Mouse (Mus musculus) CH12.LX (cell line): ENCODE results near the gene Tia1. TPM values are rescaled to one million over a fixed set of nuclear protein-coding genes. Genes with fewer than 3 reads are reported as not detected.

Source experiments
- DNase-seq: peaks from one replicate; pipeline ENCODE4 v3.0.0-alpha.2; 2013; ENCODE audit errors: extremely low read depth
- H3K27ac ChIP-seq: 2 replicates; pipeline ENCODE4 v1.5.1; 2012; ENCODE audit warnings: low read depth, mild to moderate bottlenecking, control low read depth, moderate library complexity; ENCODE audit not compliant: insufficient read depth
- H3K27me3 ChIP-seq: replicated peaks from 2 replicates; pipeline ENCODE3; 2012; ENCODE audit warnings: inconsistent platforms
- H3K36me3 ChIP-seq, 2 experiments: replicated peaks in 1 of 2; 2 replicates each; pipeline versions ENCODE3 to v1.6.1; 2012; ENCODE audit warnings: inconsistent platforms in 1 of 2, low read length in 1 of 2, mild to moderate bottlenecking in 1 of 2, mixed read lengths in 1 of 2, moderate library complexity in 1 of 2; ENCODE audit not compliant: control insufficient read depth in 1 of 2, insufficient read depth in 1 of 2
- H3K4me1 ChIP-seq, 2 experiments: 2 replicates each; pipeline ENCODE4 v1.6.1; 2012; ENCODE audit warnings: inconsistent platforms in 1 of 2, moderate library complexity in 1 of 2; ENCODE audit not compliant: insufficient read depth in 2 of 2, control insufficient read depth in 1 of 2
- H3K4me2 ChIP-seq: 2 replicates; pipeline ENCODE4 v1.6.1; 2012; ENCODE audit warnings: low read depth, mild to moderate bottlenecking, control low read depth; ENCODE audit not compliant: poor library complexity, insufficient read depth, severe bottlenecking
- H3K4me3 ChIP-seq, 3 experiments: fragments of 150-350 bp in 1 of 3; sonication (generic) in 1 of 3; replicated peaks in 1 of 3; 2 replicates each; pipeline versions ENCODE3 to v1.5.1; 2011 to 2012; ENCODE audit warnings: low read depth in 2 of 3, low read length in 2 of 3, mild to moderate bottlenecking in 2 of 3, moderate library complexity in 2 of 3, control low read depth in 1 of 3, improper control_type of control experiment in 1 of 3, inconsistent platforms in 1 of 3, mixed read lengths in 1 of 3; ENCODE audit not compliant: poor library complexity in 1 of 3
- H3K79me2 ChIP-seq: replicated peaks from 2 replicates; pipeline ENCODE4 v1.6.1; 2012; ENCODE audit warnings: mild to moderate bottlenecking, moderate library complexity; ENCODE audit not compliant: control insufficient read depth, poor library complexity, insufficient read depth, severe bottlenecking; ENCODE audit errors: extremely low read depth
- H3K9ac ChIP-seq: 2 replicates; pipeline ENCODE4 v1.6.1; 2012; ENCODE audit warnings: low read depth, mild to moderate bottlenecking, control low read depth, moderate library complexity; ENCODE audit not compliant: insufficient read depth
- H3K9me3 ChIP-seq: replicated peaks from 2 replicates; pipeline ENCODE3; 2012; ENCODE audit warnings: low read length, inconsistent platforms, mixed read lengths
- CHD1 ChIP-seq: IDR thresholded peaks from 2 replicates; pipeline ENCODE4 v1.6.1; 2012; ENCODE audit warnings: low read depth, low read length, improper control_type of control experiment, inconsistent platforms
- CHD2 ChIP-seq: IDR thresholded peaks from 2 replicates; pipeline ENCODE4 v1.6.1; 2011; ENCODE audit warnings: low read length, improper control_type of control experiment
- E2F4 ChIP-seq: IDR thresholded peaks from 2 replicates; pipeline ENCODE4 v1.6.1; 2011; ENCODE audit warnings: low read depth, low read length, improper control_type of control experiment; ENCODE audit not compliant: insufficient replicate concordance
- ELF1 ChIP-seq: IDR thresholded peaks from 2 replicates; pipeline ENCODE4 v1.6.1; 2014; ENCODE audit warnings: low read depth, mild to moderate bottlenecking, inconsistent platforms, low read length, improper control_type of control experiment
- EP300 ChIP-seq: IDR thresholded peaks from 2 replicates; pipeline ENCODE4 v1.6.1; 2011; ENCODE audit warnings: low read length, improper control_type of control experiment
- ETS1 ChIP-seq: conservative IDR thresholded peaks from 2 replicates; pipeline ENCODE4 v1.6.1; 2012; ENCODE audit warnings: low read depth, mild to moderate bottlenecking, inconsistent platforms, low read length, improper control_type of control experiment, moderate library complexity
- GABPA ChIP-seq: IDR thresholded peaks from 2 replicates; pipeline ENCODE4 v1.6.1; 2012; ENCODE audit warnings: low read depth, low read length, improper control_type of control experiment, inconsistent platforms; ENCODE audit not compliant: insufficient replicate concordance
- HCFC1 ChIP-seq: IDR thresholded peaks from 2 replicates; pipeline ENCODE4 v1.6.1; 2012; ENCODE audit warnings: low read depth, mild to moderate bottlenecking, inconsistent platforms, low read length, improper control_type of control experiment
- IRF4 ChIP-seq: IDR thresholded peaks from 2 replicates; pipeline ENCODE4 v1.6.1; 2014; ENCODE audit warnings: low read depth, mild to moderate bottlenecking, inconsistent platforms, low read length, improper control_type of control experiment
- JUN ChIP-seq: IDR thresholded peaks from 2 replicates; pipeline ENCODE4 v1.6.1; 2011; ENCODE audit warnings: low read depth, mild to moderate bottlenecking, low read length, improper control_type of control experiment, moderate library complexity; ENCODE audit not compliant: insufficient read depth
- JUND ChIP-seq: conservative IDR thresholded peaks from 2 replicates; pipeline ENCODE4 v1.6.1; 2011; ENCODE audit warnings: low read depth, low read length, improper control_type of control experiment
- KAT2A ChIP-seq: IDR thresholded peaks from 2 replicates; pipeline ENCODE4 v1.6.1; 2012; ENCODE audit warnings: low read length, improper control_type of control experiment, inconsistent platforms; ENCODE audit not compliant: insufficient replicate concordance
- MAFK ChIP-seq: IDR thresholded peaks from 2 replicates; pipeline ENCODE4 v1.6.1; 2011; ENCODE audit warnings: low read length, improper control_type of control experiment; ENCODE audit not compliant: insufficient replicate concordance
- MAZ ChIP-seq: IDR thresholded peaks from 2 replicates; pipeline ENCODE4 v1.6.1; 2012; ENCODE audit warnings: low read depth, mild to moderate bottlenecking, inconsistent platforms, low read length, improper control_type of control experiment, moderate library complexity
- MYC ChIP-seq: IDR thresholded peaks from 2 replicates; pipeline ENCODE4 v1.6.1; 2011; ENCODE audit warnings: low read depth, mild to moderate bottlenecking, improper control_type of control experiment, low read length
- NELFE ChIP-seq: IDR thresholded peaks from 2 replicates; pipeline ENCODE4 v1.6.1; 2011; ENCODE audit warnings: low read depth, low read length, improper control_type of control experiment
- NRF1 ChIP-seq: IDR thresholded peaks from 2 replicates; pipeline ENCODE4 v1.6.1; 2014; ENCODE audit warnings: low read depth, mild to moderate bottlenecking, inconsistent platforms, low read length, improper control_type of control experiment, moderate library complexity
- PAX5 ChIP-seq: IDR thresholded peaks from 2 replicates; pipeline ENCODE4 v1.6.1; 2012; ENCODE audit warnings: low read length, inconsistent platforms, mixed read lengths
- POLR2A ChIP-seq: IDR thresholded peaks from 2 replicates; pipeline ENCODE4 v1.6.1; 2011; ENCODE audit warnings: low read depth, mild to moderate bottlenecking, improper control_type of control experiment, low read length
- POLR2AphosphoS2 ChIP-seq: IDR thresholded peaks from 2 replicates; pipeline ENCODE4 v1.6.1; 2011; ENCODE audit warnings: low read depth, low read length, improper control_type of control experiment
- RAD21 ChIP-seq: IDR thresholded peaks from 2 replicates; pipeline ENCODE4 v1.6.1; 2011; ENCODE audit warnings: low read depth, mild to moderate bottlenecking, low read length, improper control_type of control experiment, moderate library complexity
- RCOR1 ChIP-seq: conservative IDR thresholded peaks from 2 replicates; pipeline ENCODE4 v1.6.1; 2012; ENCODE audit warnings: low read depth, mild to moderate bottlenecking, inconsistent platforms, low read length, improper control_type of control experiment
- TCF12 ChIP-seq: IDR thresholded peaks from 2 replicates; pipeline ENCODE4 v1.6.1; 2014; ENCODE audit warnings: low read depth, mild to moderate bottlenecking, inconsistent platforms, low read length, improper control_type of control experiment
- UBTF ChIP-seq: IDR thresholded peaks from 2 replicates; pipeline ENCODE4 v1.6.1; 2012; ENCODE audit warnings: low read depth, mild to moderate bottlenecking, inconsistent platforms, low read length, improper control_type of control experiment, moderate library complexity
- USF1 ChIP-seq: IDR thresholded peaks from 2 replicates; pipeline ENCODE4 v1.6.1; 2014; ENCODE audit warnings: low read depth, mild to moderate bottlenecking, inconsistent platforms, low read length, improper control_type of control experiment
- ZC3H11A ChIP-seq: IDR thresholded peaks from 2 replicates; pipeline ENCODE4 v1.6.1; 2012; ENCODE audit warnings: low read depth, mild to moderate bottlenecking, inconsistent platforms, low read length, improper control_type of control experiment
- ZMIZ1 ChIP-seq: IDR thresholded peaks from 2 replicates; pipeline ENCODE4 v1.6.1; 2012; ENCODE audit warnings: low read depth, mild to moderate bottlenecking, inconsistent platforms, low read length, improper control_type of control experiment
- ZNF384 ChIP-seq: IDR thresholded peaks from 2 replicates; pipeline ENCODE4 v1.6.1; 2012; ENCODE audit warnings: low read depth, low read length, improper control_type of control experiment, inconsistent platforms
- dilution Hi-C: fragments of 300-500 bp; cut with MboI; formaldehyde crosslinking; loops from 2 replicates; pipeline ENCODE4 v1.14.3; 2020; ENCODE audit warnings: low sequenced_read_pairs; ENCODE audit not compliant: extremely low pct_unique_long_range_greater_than_20kb, extremely low pct_ligation_motif_present
- in situ Hi-C: fragments of 300-500 bp; cut with MboI; formaldehyde crosslinking; loops from 3 replicates; pipeline ENCODE4 v1.14.3; 2019; ENCODE audit warnings: low sequenced_read_pairs, low pct_ligation_motif_present, low pct_unique_long_range_greater_than_20kb, mixed read lengths
- polyA plus RNA-seq: library from polyadenylated mRNA; unstranded; fragments of >175 nt; gene quantifications from 2 replicates; pipeline ENCODE4 v1.2.1, GENCODE M21; 2012; ENCODE audit warnings: low read depth; ENCODE audit not compliant: insufficient read length
- total RNA-seq, 2 experiments: library from RNA; depleted of rRNA; stranded (reverse); fragments of 300-350 nt in 1 of 2; fragments of >200 nt in 1 of 2; gene quantifications; 2 replicates each; pipeline ENCODE4 v1.2.3; 2012 to 2014

The Tia1 gene
- total and polyA plus RNA-seq, 3 experiments, result 31.8 to 41.4 (median 34.0) TPM

DNA sequence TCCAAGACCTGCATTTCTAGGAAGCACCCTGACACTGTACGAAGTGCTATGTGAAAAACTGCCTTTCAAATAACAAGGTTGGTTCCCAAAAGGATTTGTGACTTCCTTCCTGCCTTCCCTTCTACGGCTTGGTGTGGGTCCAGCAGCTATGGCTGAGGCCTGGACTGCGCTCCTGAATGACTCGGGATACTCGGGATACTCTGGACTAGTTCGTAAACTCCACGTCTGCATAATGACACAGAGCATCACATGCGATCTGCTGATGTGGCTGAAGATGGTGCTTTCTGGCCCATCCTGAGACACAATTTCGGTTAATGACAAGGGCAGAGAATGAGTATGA is 67.7 kb downstream of the Tia1 start:
- peaks cover 7 to 25% of the 10 kb centered on the region in 2 experiments; a peak in 3 of 4 replicates for H3K4me1 ChIP-seq
- no peaks in the 10 kb centered on the region for H3K27me3 ChIP-seq
- H3K9ac ChIP-seq, result peak overlapping the region; percentile 67
- H3K4me2 ChIP-seq, result peak overlapping the region; percentile 74
- DNase-seq, result no peak
- peaks cover 0 to 35% of the 10 kb centered on the region in 2 experiments for H3K36me3 ChIP-seq
- H3K27ac ChIP-seq, result peak overlapping the region; percentile 54
- H3K9me3 ChIP-seq, result no peaks in the 10 kb centered on the region
- TF ChIP-seq POLR2A, result no peak
- no peak for TF ChIP-seq JUND
- no peak for TF ChIP-seq CHD2
- no peak for TF ChIP-seq NELFE
- no peak for TF ChIP-seq GABPA
- TF ChIP-seq ETS1, result no peak
- no peak for TF ChIP-seq ZMIZ1
- dilution Hi-C loops (no loop called here), in situ Hi-C loops (no loop called here)
- peak overlapping the region; percentile 45 to 67 (median 65) for H3K4me3 ChIP-seq
- no peaks in the 10 kb centered on the region for H3K79me2 ChIP-seq

DNA sequence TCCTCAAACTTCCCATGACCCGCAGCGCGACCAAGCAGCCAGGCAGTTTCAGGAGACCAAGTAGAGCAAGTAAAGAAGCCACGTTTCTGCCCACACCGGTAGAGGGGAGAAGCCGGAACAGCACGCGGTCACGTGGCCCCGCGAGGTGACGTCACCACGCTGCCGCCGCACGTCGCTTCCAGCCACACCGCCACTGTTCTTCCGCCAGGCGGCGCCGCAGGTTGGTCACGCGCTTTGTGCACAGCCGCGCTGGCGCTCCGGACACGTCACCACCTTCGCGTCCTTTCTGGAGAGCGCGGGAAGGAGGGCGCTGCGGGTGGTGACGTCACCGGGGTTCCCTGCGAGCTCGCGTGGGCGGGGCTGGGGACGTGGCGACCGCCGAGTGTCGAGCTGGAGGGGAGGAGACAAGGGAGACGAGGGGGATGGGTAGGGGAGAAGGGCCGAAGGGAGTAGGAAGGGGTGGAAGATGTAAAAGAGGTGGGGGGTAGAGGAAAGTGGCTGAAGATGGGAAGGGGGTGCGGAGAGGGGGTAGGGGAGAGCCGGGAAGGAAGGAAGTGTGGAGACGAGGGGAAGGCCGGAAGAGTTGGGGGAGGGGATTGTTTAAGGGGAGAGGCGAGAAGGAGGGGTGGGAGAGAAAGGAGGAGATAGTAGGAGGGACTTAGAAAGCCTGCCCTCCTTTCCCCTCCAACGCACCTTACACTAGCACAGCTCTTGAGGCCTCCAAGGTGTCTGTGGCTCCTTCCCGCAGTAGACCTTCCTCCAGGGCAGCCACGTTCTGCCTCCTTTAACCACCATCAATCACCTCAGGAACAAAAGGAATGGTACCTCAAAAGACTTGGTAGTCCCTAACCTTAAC is 68.3 kb downstream of the Tia1 start:
- in situ Hi-C loops (no loop called here), dilution Hi-C loops (no loop called here)
- H3K9me3 ChIP-seq, result no peaks in the 10 kb centered on the region
- DNase-seq, result peak; percentile 98
- peaks cover 7 to 25% of the 10 kb centered on the region in 2 experiments; a peak in 3 of 4 replicates for H3K4me1 ChIP-seq
- H3K79me2 ChIP-seq, result no peaks in the 10 kb centered on the region
- H3K4me3 ChIP-seq, result peak overlapping the region; percentile 45 to 67 (median 65)
- H3K4me2 ChIP-seq, result peak overlapping the region; percentile 74
- peak overlapping the region; percentile 91 for H3K9ac ChIP-seq
- H3K27me3 ChIP-seq, result no peaks in the 10 kb centered on the region
- H3K36me3 ChIP-seq, result peaks cover 0 to 32% of the 10 kb centered on the region in 2 experiments
- peak overlapping the region; percentile 54 for H3K27ac ChIP-seq
- TF ChIP-seq ZNF384 (no peak), HCFC1 (peak; percentile 79), ZMIZ1 (peak; percentile 96), MYC (peak; percentile 99), PAX5 (no peak), MAZ (peak; percentile 96), UBTF (no peak), CHD2 (peak; percentile 95), JUN (peak; percentile 74; the same call in 1 of the 2 replicates), ELF1 (peak; percentile 91), CHD1 (no peak), POLR2AphosphoS2 (peak; percentile 71; the same call in 1 of the 2 replicates), GABPA (peak; percentile 25; the same call in 1 of the 2 replicates), IRF4 (peak; percentile 82; the same call in 1 of the 2 replicates), RCOR1 (peak; percentile 11; the same call in 1 of the 2 replicates), JUND (peak; percentile 74; the same call in 1 of the 2 replicates), TCF12 (peak; percentile 92), ZC3H11A (no peak), MAFK (no peak), KAT2A (0 out of 2 replicates have a peak, but pooled peaks have one; percentile 80), POLR2A (peak; percentile 97), ETS1 (peak; percentile 97), RAD21 (peak; percentile 70), USF1 (peak; percentile 98), E2F4 (peak; percentile 83; the same call in 1 of the 2 replicates), NRF1 (peak; percentile 82), EP300 (peak; percentile 34; the same call in 1 of the 2 replicates), NELFE (peak; percentile 98)
